Mouse (Mus musculus) ES-E14 (cell line): ENCODE data around the gene Olfr796. TPM values are rescaled to one million over a fixed set of nuclear protein-coding genes. Genes with fewer than 3 reads are reported as not detected.

Source experiments
- DNase-seq: peaks from one replicate; pipeline ENCODE4 v3.0.0-alpha.2; 2013; ENCODE audit warnings: low read depth, low spot score
- H3K27ac ChIP-seq: 2 replicates; pipeline ENCODE4 v1.5.1; 2012; ENCODE audit warnings: low read depth, mild to moderate bottlenecking, low read length, moderate library complexity, mixed read lengths; ENCODE audit not compliant: poor library complexity, insufficient read depth, severe bottlenecking
- H3K36me3 ChIP-seq: 2 replicates; pipeline ENCODE4 v1.6.1; 2012; ENCODE audit warnings: mild to moderate bottlenecking, low read length, moderate library complexity, mixed read lengths; ENCODE audit not compliant: control insufficient read depth, poor library complexity, insufficient read depth, severe bottlenecking
- H3K4me1 ChIP-seq, 2 experiments: fragments of 150-350 bp in 1 of 2; sonication (generic) in 1 of 2; 2 replicates each; pipeline ENCODE4 v1.6.1; 2012; ENCODE audit warnings: low read length in 2 of 2, mild to moderate bottlenecking in 1 of 2, mixed read lengths in 1 of 2; ENCODE audit not compliant: control insufficient read depth in 2 of 2, insufficient read depth in 2 of 2, poor library complexity in 1 of 2
- H3K4me3 ChIP-seq, 2 experiments: fragments of 150-350 bp in 1 of 2; sonication (generic) in 1 of 2; 2 replicates each; pipeline ENCODE4 v1.5.1; 2012; ENCODE audit warnings: low read length in 2 of 2, low read depth in 1 of 2, mild to moderate bottlenecking in 1 of 2, mixed read lengths in 1 of 2; ENCODE audit not compliant: insufficient read depth in 1 of 2, poor library complexity in 1 of 2, severe bottlenecking in 1 of 2
- H3K9ac ChIP-seq: 2 replicates; pipeline ENCODE4 v1.6.1; 2012; ENCODE audit warnings: low read depth, mild to moderate bottlenecking, low read length, mixed read lengths; ENCODE audit not compliant: poor library complexity, insufficient read depth, severe bottlenecking
- H3K9me3 ChIP-seq: fragments of 150-350 bp; sonication (generic); 2 replicates; pipeline ENCODE4 v1.6.1; 2012; ENCODE audit warnings: low read depth, mild to moderate bottlenecking, low read length; ENCODE audit not compliant: control insufficient read depth, insufficient read depth
- CHD2 ChIP-seq: IDR thresholded peaks from 2 replicates; pipeline ENCODE4 v1.6.1; 2014; ENCODE audit warnings: mild to moderate bottlenecking, low read depth, low read length, inconsistent platforms
- HCFC1 ChIP-seq: IDR thresholded peaks from 2 replicates; pipeline ENCODE4 v1.6.1; 2012; ENCODE audit warnings: low read length, inconsistent platforms, borderline replicate concordance; ENCODE audit not compliant: insufficient read depth
- MAFK ChIP-seq: IDR thresholded peaks from 2 replicates; pipeline ENCODE4 v1.6.1; 2014; ENCODE audit warnings: mild to moderate bottlenecking, low read depth, low read length, inconsistent platforms; ENCODE audit not compliant: insufficient read depth
- ZC3H11A ChIP-seq: IDR thresholded peaks from 2 replicates; pipeline ENCODE4 v1.6.1; 2012; ENCODE audit warnings: low read depth, mild to moderate bottlenecking, inconsistent platforms, low read length, borderline replicate concordance
- ZNF384 ChIP-seq: IDR thresholded peaks from 2 replicates; pipeline ENCODE4 v1.6.1; 2012; ENCODE audit warnings: low read depth, low read length, inconsistent platforms
- in situ Hi-C, 2 experiments: fragments of 600-800 bp; cut with MboI; formaldehyde crosslinking; loops; one replicate each; pipeline ENCODE4 v1.15.1; 2025; ENCODE audit warnings: low sequenced_read_pairs in 2 of 2, inconsistent platforms in 1 of 2; ENCODE audit not compliant: unreplicated experiment in 2 of 2
- total RNA-seq: library from RNA; depleted of rRNA; stranded (reverse); fragments of 300-350 nt; gene quantifications from 2 replicates; pipeline ENCODE4 v1.2.3, GENCODE M21; 2012; rRNA removed

Olfr796 gene
- total RNA-seq, 1 experiment: not detected

DNA sequence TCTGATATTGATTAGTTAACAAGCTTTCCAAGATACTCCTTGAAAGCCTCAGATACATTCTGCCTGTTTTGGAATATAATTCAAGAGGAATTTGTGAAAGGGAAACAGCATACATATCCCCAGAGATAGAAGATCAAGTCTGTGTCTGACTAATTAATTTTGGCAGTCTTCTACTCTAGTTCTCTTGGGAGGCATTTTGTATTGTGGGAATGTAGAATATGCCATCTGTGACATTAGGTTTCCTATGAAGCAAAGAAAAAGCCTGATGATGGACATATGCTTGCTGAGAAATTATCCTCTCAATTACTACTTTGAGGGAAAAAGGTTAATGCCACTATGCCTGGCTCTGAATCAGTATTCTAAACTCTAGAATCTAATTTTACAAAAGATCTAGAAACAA, 10.9 kb upstream of the Olfr796 start:
- Histone ChIP-seq H3K36me3 (no peaks in the 10 kb centered on the region), H3K4me1 (no peaks in the 10 kb centered on the region), H3K4me3 (no peak overlapping the region), H3K9me3 (no peaks in the 10 kb centered on the region), H3K9ac (no peak overlapping the region), H3K27ac (no peak overlapping the region)
- no peak for DNase-seq
- in situ Hi-C loops: no loop called here
- no peak for TF ChIP-seq ZNF384
- TF ChIP-seq CHD2: no peak
- TF ChIP-seq MAFK: no peak
- TF ChIP-seq HCFC1: no peak
- TF ChIP-seq ZC3H11A: no peak

DNA sequence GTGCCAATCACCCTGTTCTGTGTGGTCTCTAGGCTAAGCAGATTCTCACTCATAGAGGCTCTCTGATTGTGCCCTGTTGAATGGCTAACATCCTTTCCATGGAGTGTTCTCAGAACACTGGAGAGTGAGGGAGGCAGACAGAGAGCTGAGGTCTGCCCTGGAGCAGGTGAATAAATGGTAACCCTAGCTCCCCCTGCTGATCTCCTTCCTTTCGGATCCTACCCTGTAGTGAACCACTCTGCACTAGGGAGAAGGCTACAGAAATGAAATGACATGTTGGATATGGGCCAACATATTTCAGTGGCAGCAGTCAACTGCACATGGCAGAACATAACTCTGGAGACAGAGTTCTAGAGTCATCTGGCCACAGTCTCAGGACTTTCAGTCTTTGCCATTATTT, 9.4 kb upstream of the Olfr796 start:
- no peak overlapping the region for H3K4me3 ChIP-seq
- TF ChIP-seq MAFK (no peak), ZNF384 (no peak), CHD2 (no peak), HCFC1 (no peak), ZC3H11A (no peak)
- H3K27ac ChIP-seq: no peak overlapping the region
- H3K9ac ChIP-seq: no peak overlapping the region
- peak; percentile 11 for DNase-seq
- in situ Hi-C loops: no loop called here
- no peaks in the 10 kb centered on the region for H3K9me3 ChIP-seq
- no peaks in the 10 kb centered on the region for H3K4me1 ChIP-seq
- H3K36me3 ChIP-seq: no peaks in the 10 kb centered on the region

DNA sequence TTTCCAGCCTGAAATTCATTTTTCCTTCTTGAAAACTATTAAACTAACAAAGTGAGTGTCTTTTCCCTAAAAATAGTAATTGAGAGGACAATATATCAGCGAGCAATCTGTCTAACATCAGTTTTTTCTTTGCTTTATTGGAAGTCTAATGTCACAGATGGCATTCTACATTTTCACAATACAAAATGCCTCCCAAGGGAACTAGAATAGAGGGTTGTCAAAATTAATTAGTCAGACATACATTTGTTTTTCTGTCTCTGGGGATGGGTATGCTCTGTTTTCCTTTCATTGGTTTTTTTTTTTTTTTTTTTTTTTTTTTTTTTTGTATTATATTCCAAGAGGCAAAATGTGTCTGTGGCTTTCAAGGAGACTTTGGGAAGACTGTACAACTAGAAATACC, 35.3 kb downstream of the Olfr796 start:
- Histone ChIP-seq H3K36me3 (no peaks in the 10 kb centered on the region), H3K4me1 (no peaks in the 10 kb centered on the region), H3K9ac (no peak overlapping the region), H3K4me3 (no peak overlapping the region), H3K9me3 (no peaks in the 10 kb centered on the region), H3K27ac (no peak overlapping the region)
- TF ChIP-seq HCFC1: no peak
- TF ChIP-seq ZC3H11A: no peak
- TF ChIP-seq ZNF384: no peak
- no peak for TF ChIP-seq MAFK
- TF ChIP-seq CHD2: no peak
- in situ Hi-C loops: no loop called here
- no peak for DNase-seq

DNA sequence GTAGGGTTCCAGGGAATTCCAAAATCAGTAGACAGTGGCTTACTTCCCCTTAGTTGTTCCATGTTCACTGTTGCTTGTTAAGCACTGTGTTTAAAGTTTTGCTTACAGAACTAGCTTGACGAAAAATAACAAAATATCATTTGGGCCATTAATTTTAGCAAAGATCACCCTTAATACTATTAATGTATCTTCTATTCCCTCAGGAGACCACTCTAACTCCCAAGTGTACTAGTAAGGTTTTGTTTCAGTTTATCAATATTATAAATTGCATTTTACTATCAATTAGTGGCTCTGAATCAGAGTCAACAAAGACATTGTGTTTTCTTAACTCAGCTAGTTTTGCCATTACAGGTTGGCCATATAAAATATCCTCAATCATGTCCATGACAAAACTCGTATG, 45.0 kb downstream of the Olfr796 start, which contains the start of gene Olfr794:
Gene Olfr794, plus strand, starts transcription at position 301 of the 400 bp plus-strand sequence.
- Histone ChIP-seq H3K36me3 (no peaks in the 10 kb centered on the region), H3K9ac (no peak within 1 kb of the TSS), H3K27ac (no peak within 1 kb of the TSS), H3K9me3 (no peaks in the 10 kb centered on the region), H3K4me3 (no peak within 1 kb of the TSS), H3K4me1 (no peaks in the 10 kb centered on the region)
- in situ Hi-C loops: no loop called here
- TF ChIP-seq ZNF384: no peak
- no peak for TF ChIP-seq CHD2
- TF ChIP-seq ZC3H11A: no peak
- no peak for TF ChIP-seq HCFC1
- TF ChIP-seq MAFK: no peak
- DNase-seq: no peak

Other genes with a start within 250 kb of the Olfr796 start
- 0.21 and 0.22 TPM in 2 replicates for gene Olfr784, start 228.5 kb downstream of the Olfr796 start, total RNA-seq
- not detected in 2 replicates for gene Olfr785, start 207.1 kb downstream of the Olfr796 start, total RNA-seq
- gene Olfr786, start 185.3 kb downstream of the Olfr796 start, total RNA-seq: not detected in 2 replicates
- gene Olfr787, start 150.7 kb downstream of the Olfr796 start, total RNA-seq: 0.62 and 0.95 TPM in 2 replicates
- gene Olfr788, start 141.6 kb downstream of the Olfr796 start, total RNA-seq: 0.05 TPM in 1 of 2 replicates, not detected in the other
- gene Olfr789, start 127.8 kb downstream of the Olfr796 start, total RNA-seq: not detected in 2 replicates
- not detected in 2 replicates for gene Olfr790, start 114.1 kb downstream of the Olfr796 start, total RNA-seq
- not detected in 2 replicates for gene Olfr791, start 90.8 kb downstream of the Olfr796 start, total RNA-seq
- gene Olfr792, start 73.4 kb downstream of the Olfr796 start, total RNA-seq: not detected in 2 replicates
- gene Olfr794, start 44.9 kb downstream of the Olfr796 start, total RNA-seq: not detected in 2 replicates
- gene Olfr798, start 15.4 kb upstream of the Olfr796 start, total RNA-seq: not detected in 2 replicates
- not detected in 2 replicates for gene Olfr799, start 24.9 kb upstream of the Olfr796 start, total RNA-seq
- not detected in 2 replicates for gene Olfr800, start 45.1 kb upstream of the Olfr796 start, total RNA-seq
- not detected in 2 replicates for gene Olfr801, start 61.3 kb upstream of the Olfr796 start, total RNA-seq
- not detected in 2 replicates for gene Olfr802, start 75.6 kb upstream of the Olfr796 start, total RNA-seq
- gene Olfr803, start 81.7 kb upstream of the Olfr796 start, total RNA-seq: not detected in 2 replicates
- not detected in 2 replicates for gene Olfr804, start 90.6 kb upstream of the Olfr796 start, total RNA-seq
- not detected in 2 replicates for gene Olfr805, start 116.8 kb upstream of the Olfr796 start, total RNA-seq
- not detected in 2 replicates for gene Olfr806, start 129.4 kb upstream of the Olfr796 start, total RNA-seq
- gene Olfr807, start 145.2 kb upstream of the Olfr796 start, total RNA-seq: not detected in 2 replicates
- gene Olfr808, start 152.9 kb upstream of the Olfr796 start, total RNA-seq: not detected in 2 replicates
- not detected in 2 replicates for gene Olfr809, start 162.1 kb upstream of the Olfr796 start, total RNA-seq
- not detected in 2 replicates for gene Olfr810, start 182.3 kb upstream of the Olfr796 start, total RNA-seq
- gene Olfr811, start 191.8 kb upstream of the Olfr796 start, total RNA-seq: not detected in 2 replicates
- not detected in 2 replicates for gene Olfr812, start 233.5 kb upstream of the Olfr796 start, total RNA-seq
- not detected in 2 replicates for gene Olfr813, start 242.8 kb upstream of the Olfr796 start, total RNA-seq